Mouse (Mus musculus) ES-Bruce4 (cell line): ENCODE data around the gene Aldh3a2. TPM values are rescaled to one million over a fixed set of nuclear protein-coding genes. Genes with fewer than 3 reads are reported as not detected.
"Not testable (repeated sequence)": the region's sequence is repeated elsewhere in the genome, so short reads cannot be mapped to it uniquely, and the experiment has no call there.

Experiments used
- H3K27ac ChIP-seq: 2 replicates; pipeline ENCODE4 v1.5.1; 2012; ENCODE audit warnings: low read length, inconsistent platforms; ENCODE audit not compliant: insufficient read depth
- H3K27me3 ChIP-seq: 2 replicates; pipeline ENCODE4 v1.6.1; 2012; ENCODE audit warnings: mild to moderate bottlenecking, low read length, inconsistent platforms; ENCODE audit not compliant: control insufficient read depth, poor library complexity, insufficient read depth, severe bottlenecking
- H3K36me3 ChIP-seq: 2 replicates; pipeline ENCODE4 v1.6.1; 2012; ENCODE audit warnings: inconsistent platforms, mild to moderate bottlenecking, low read length, moderate library complexity; ENCODE audit not compliant: control insufficient read depth, poor library complexity, insufficient read depth, severe bottlenecking
- H3K4me1 ChIP-seq: one replicate; pipeline ENCODE4 v1.8.1; 2011; ENCODE audit warnings: low read length; ENCODE audit not compliant: control insufficient read depth, insufficient read depth
- H3K4me3 ChIP-seq: 2 replicates; pipeline ENCODE4 v1.5.1; 2011; ENCODE audit warnings: low read depth, mild to moderate bottlenecking, low read length
- H3K9ac ChIP-seq: 2 replicates; pipeline ENCODE4 v1.6.1; 2012; ENCODE audit warnings: low read depth, mild to moderate bottlenecking, inconsistent platforms; ENCODE audit not compliant: poor library complexity, severe bottlenecking
- H3K9me3 ChIP-seq: replicated peaks from 2 replicates; pipeline ENCODE4 v1.6.1; 2012; ENCODE audit warnings: mild to moderate bottlenecking, low read length, inconsistent platforms; ENCODE audit not compliant: control insufficient read depth, poor library complexity, insufficient read depth, severe bottlenecking
- CTCF ChIP-seq: IDR thresholded peaks from one replicate; pipeline ENCODE4 v1.8.1; 2011; ENCODE audit warnings: low read depth, low read length
- EP300 ChIP-seq: IDR thresholded peaks from 2 replicates; pipeline ENCODE4 v1.6.1; 2011; ENCODE audit warnings: low read depth, low read length; ENCODE audit not compliant: insufficient read depth
- POLR2A ChIP-seq: IDR thresholded peaks from one replicate; pipeline ENCODE4 v1.8.1; 2011; ENCODE audit warnings: low read length; ENCODE audit not compliant: insufficient read depth
- polyA plus RNA-seq: library from polyadenylated mRNA; stranded (reverse); fragments of >200 nt; gene quantifications from 2 replicates; pipeline ENCODE4 v1.2.4, GENCODE M21; 2011; ENCODE audit warnings: low read depth; ENCODE audit not compliant: missing spikeins, insufficient read depth, insufficient read length

Gene Aldh3a2
- polyA plus RNA-seq, 1 experiment, result 21.3 TPM

- H3K27ac ChIP-seq, result no peak overlapping the region
- no peak overlapping the region for H3K4me3 ChIP-seq
- no peaks in the 10 kb centered on the region for H3K9me3 ChIP-seq
- no peaks in the 10 kb centered on the region for H3K4me1 ChIP-seq
- TF ChIP-seq EP300 (no peak), CTCF (no peak), POLR2A (no peak)
- no peaks in the 10 kb centered on the region for H3K36me3 ChIP-seq
- H3K27me3 ChIP-seq, result peaks cover 2% of the 10 kb centered on the region; the same call in 1 of the 2 replicates
- H3K9ac ChIP-seq, result no peak overlapping the region
Measured at GRCm38 (mm10) chr11:61192779-61193178, 74.5 kb downstream of the Aldh3a2 start.

GRCm38 (mm10) chr11:61192123-61192522 is 75.1 kb downstream of the Aldh3a2 start:
- H3K27me3 ChIP-seq, H3K36me3 ChIP-seq, H3K27ac ChIP-seq, H3K9ac ChIP-seq, H3K4me1 ChIP-seq, H3K4me3 ChIP-seq, H3K9me3 ChIP-seq: not testable (repeated sequence)

GRCm38 (mm10) chr11:61190776-61191175 is 76.5 kb downstream of the Aldh3a2 start:
- H3K36me3 ChIP-seq, result no peaks in the 10 kb centered on the region
- H3K9me3 ChIP-seq, result no peaks in the 10 kb centered on the region
- H3K27me3 ChIP-seq, result peaks cover 2% of the 10 kb centered on the region; the same call in 1 of the 2 replicates
- TF ChIP-seq POLR2A, result no peak
- H3K4me1 ChIP-seq, result no peaks in the 10 kb centered on the region
- no peak overlapping the region for H3K4me3 ChIP-seq
- H3K9ac ChIP-seq, result no peak overlapping the region
- H3K27ac ChIP-seq, result no peak overlapping the region

GRCm38 (mm10) chr11:61183820-61184219 is 83.4 kb downstream of the Aldh3a2 start:
- no peaks in the 10 kb centered on the region for H3K27me3 ChIP-seq
- TF ChIP-seq POLR2A, result no peak
- TF ChIP-seq EP300, result no peak
- no peak for TF ChIP-seq CTCF
- H3K27ac ChIP-seq, result no peak overlapping the region
- no peak overlapping the region for H3K9ac ChIP-seq
- H3K4me3 ChIP-seq, result no peak overlapping the region
- H3K36me3 ChIP-seq, result no peaks in the 10 kb centered on the region
- no peaks in the 10 kb centered on the region for H3K4me1 ChIP-seq
- H3K9me3 ChIP-seq, result no peaks in the 10 kb centered on the region

- TF ChIP-seq CTCF (no peak), POLR2A (no peak), EP300 (no peak)
- H3K27me3 ChIP-seq, result no peaks in the 10 kb centered on the region
- H3K27ac ChIP-seq, result no peak overlapping the region; the same call in 1 of the 2 replicates
- H3K4me1 ChIP-seq, result no peaks in the 10 kb centered on the region
- H3K9me3 ChIP-seq, result no peaks in the 10 kb centered on the region
- H3K36me3 ChIP-seq, result no peaks in the 10 kb centered on the region
- no peak overlapping the region for H3K4me3 ChIP-seq
- no peak overlapping the region for H3K9ac ChIP-seq
Measured at GRCm38 (mm10) chr11:61181624-61182023, 85.6 kb downstream of the Aldh3a2 start.

- no peak overlapping the region for H3K27ac ChIP-seq
- H3K27me3 ChIP-seq, result no peaks in the 10 kb centered on the region
- no peak overlapping the region for H3K4me3 ChIP-seq
- H3K9me3 ChIP-seq, result no peaks in the 10 kb centered on the region
- TF ChIP-seq EP300 (no peak), CTCF (no peak), POLR2A (no peak)
- H3K36me3 ChIP-seq, result no peaks in the 10 kb centered on the region
- no peak overlapping the region for H3K9ac ChIP-seq
- H3K4me1 ChIP-seq, result no peaks in the 10 kb centered on the region
Measured at GRCm38 (mm10) chr11:61180361-61180760, 86.9 kb downstream of the Aldh3a2 start.

- Histone ChIP-seq H3K36me3 (no peaks in the 10 kb centered on the region), H3K9ac (no peak overlapping the region), H3K4me3 (no peak overlapping the region), H3K9me3 (no peaks in the 10 kb centered on the region), H3K4me1 (no peaks in the 10 kb centered on the region), H3K27ac (no peak overlapping the region), H3K27me3 (no peaks in the 10 kb centered on the region)
- TF ChIP-seq CTCF (no peak), POLR2A (no peak)
Measured at GRCm38 (mm10) chr11:61176321-61176720, 90.9 kb downstream of the Aldh3a2 start.
